Mouse (Mus musculus) E14TG2a.4 (cell line): Measurements from ENCODE around the gene Mgst3.

ENCODE experiments used
- CTCF ChIP-seq: conservative IDR thresholded peaks from 2 replicates; pipeline ENCODE4 v1.5.1; 2014; ENCODE audit warnings: low read length
- NANOG ChIP-seq: IDR thresholded peaks from 2 replicates; pipeline ENCODE4 v1.6.1; 2014; ENCODE audit warnings: borderline replicate concordance, low read length, mixed read lengths
- POU5F1 ChIP-seq: IDR thresholded peaks from 2 replicates; pipeline ENCODE4 v1.6.1; 2014; ENCODE audit warnings: low read length, borderline replicate concordance

DNA sequence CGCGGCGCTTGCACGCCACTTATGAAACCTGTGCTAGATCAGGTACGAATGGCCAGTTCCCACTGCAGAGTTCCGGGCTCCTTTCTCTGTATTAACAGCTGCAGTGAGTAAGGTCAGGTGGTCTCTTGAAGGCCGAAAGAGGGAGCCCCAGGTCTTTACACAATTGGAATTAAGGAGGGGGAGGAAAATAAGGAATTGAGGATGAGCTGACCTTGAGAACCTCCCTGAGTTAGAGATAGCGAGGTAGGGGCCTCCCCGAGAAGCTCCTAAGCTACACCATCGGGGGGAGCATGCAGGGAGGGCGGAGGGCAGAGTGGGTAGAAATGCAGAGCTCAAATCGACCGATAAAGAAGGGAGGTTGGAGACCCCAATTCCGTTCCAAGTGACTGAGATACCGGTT is 360 bp downstream of the Mgst3 start:
- TF ChIP-seq CTCF (no peak), POU5F1 (no peak), NANOG (no peak)
